Mouse (Mus musculus): ENCODE data around the gene Ptprd.

GRCm38 (mm10) chr4:75962916-75963315 is 2248.8 kb downstream of the Ptprd start:
- TF ChIP-seq FLI1 (IDR thresholded peaks at IDR 0.05; ENCODE audit: low read length) (no peak), GATA1 (IDR thresholded peaks at IDR 0.05; ENCODE audit: borderline replicate concordance, low read length) (no peak)
